Mouse (Mus musculus) left cerebral cortex, postnatal 10 days (tissue): ENCODE results near the gene Zdhhc21. TPM values are rescaled to one million over a fixed set of nuclear protein-coding genes. Genes with fewer than 3 reads are reported as not detected.

Experiments
- DNase-seq, 2 experiments: peaks; one replicate each; pipeline ENCODE4 v3.0.0; 2021 to 2022; ENCODE audit warnings: low spot score in 2 of 2, mixed read lengths in 1 of 2; ENCODE audit errors: extremely low spot score in 1 of 2
- intact Hi-C: fragments of 180-260 bp; cut with DNase I; formaldehyde crosslinking; loops from one replicate; pipeline ENCODE4 v1.15.1; 2025
- total RNA-seq, 2 experiments: library from RNA; stranded (reverse); gene quantifications; 2 replicates each; pipeline ENCODE4 v1.2.3; 2021

The Zdhhc21 gene
- total RNA-seq, 2 experiments from 2014 or later: 57.9 to 62.8 TPM

DNA sequence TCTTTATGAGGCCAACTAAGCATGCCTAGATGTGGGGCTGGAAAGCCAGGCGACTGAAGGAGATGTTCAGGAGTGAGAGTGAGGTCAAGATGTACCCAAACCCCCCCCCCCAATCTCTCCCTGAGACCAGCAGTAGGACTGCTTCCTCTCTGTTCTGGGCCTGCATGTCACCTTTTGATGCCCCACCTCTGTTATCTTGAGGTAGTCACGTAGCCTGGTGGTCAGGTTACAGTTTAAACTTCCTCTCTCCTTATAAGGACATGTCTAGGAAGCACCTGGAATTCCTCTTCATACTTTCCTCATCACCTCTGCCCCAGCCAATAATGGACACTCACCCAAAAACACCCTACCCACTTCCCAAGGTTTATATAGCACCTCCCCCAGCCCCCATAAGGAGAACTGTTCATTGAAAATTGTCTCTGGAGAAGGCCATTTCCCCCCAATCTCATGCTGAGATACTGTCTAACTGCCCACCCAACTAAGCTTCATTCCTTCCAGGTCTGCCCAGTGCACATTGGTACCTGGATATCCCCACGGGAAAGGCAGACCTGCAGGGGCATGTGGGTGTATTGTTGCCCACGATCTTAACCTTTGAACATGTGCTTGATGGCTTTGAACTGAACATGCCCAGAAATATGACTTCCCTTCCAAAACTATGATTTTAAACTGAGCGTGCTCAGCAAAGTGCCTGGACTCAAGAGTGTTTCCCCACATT is 8.1 kb upstream of the Zdhhc21 start:
- intact Hi-C loops: no loop called here
- no peak for DNase-seq

DNA sequence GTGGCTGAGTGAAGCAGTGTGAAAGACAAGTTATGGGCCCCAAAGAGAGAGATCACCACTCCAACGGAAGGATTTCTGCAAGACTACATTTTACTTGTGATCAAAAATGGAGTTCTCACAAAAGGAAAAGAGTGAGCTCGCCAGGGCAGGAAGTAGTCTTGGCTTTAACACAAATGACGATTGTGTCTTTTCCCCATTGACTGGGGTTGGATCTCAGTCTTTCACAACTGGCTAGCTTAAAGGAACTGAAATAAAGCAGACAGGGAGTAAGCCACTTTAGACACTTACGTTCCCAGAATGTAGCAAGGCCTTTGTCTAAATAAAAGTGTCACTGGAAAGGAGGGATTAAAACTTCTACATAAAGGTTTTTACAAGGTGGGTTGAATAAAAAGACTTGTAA is 7.4 kb upstream of the Zdhhc21 start:
- no peak for DNase-seq
- intact Hi-C loops: no loop called here

GRCm38 (mm10) chr4:82864974-82865699 is 5.4 kb upstream of the Zdhhc21 start:
- no peak for DNase-seq
- intact Hi-C loops: no loop called here

- DNase-seq: no peak
- intact Hi-C loops: no loop called here
Observed at GRCm38 (mm10) chr4:82863316-82863715, 3.6 kb upstream of the Zdhhc21 start.

- intact Hi-C loops: no loop called here
Observed at GRCm38 (mm10) chr4:82861451-82861850, 1.7 kb upstream of the Zdhhc21 start.

DNA sequence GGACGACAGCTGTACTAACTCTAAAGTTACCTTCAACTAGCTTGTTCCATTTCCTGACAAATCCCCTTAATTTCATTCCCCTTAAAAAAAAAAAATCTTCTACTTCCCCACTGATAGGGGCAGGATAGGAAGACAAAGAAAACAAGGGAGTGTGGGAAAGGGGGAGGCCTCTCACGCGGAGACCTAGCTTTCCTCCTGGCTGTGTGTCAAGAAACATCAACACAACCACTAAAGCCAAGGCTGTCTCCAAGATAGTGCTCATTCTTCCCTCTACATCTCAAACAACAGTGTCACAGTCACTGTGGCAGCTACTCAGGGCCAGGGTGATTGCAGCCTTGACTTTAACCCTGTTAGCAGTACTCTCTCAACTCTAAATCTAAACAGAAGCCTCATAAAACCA is 808 bp upstream of the Zdhhc21 start:
- intact Hi-C loops: no loop called here
- no peak for DNase-seq

More at GRCm38 (mm10) chr4:82861451-82861850, 1.7 kb upstream of the Zdhhc21 start:
- DNase-seq: no peak

DNA sequence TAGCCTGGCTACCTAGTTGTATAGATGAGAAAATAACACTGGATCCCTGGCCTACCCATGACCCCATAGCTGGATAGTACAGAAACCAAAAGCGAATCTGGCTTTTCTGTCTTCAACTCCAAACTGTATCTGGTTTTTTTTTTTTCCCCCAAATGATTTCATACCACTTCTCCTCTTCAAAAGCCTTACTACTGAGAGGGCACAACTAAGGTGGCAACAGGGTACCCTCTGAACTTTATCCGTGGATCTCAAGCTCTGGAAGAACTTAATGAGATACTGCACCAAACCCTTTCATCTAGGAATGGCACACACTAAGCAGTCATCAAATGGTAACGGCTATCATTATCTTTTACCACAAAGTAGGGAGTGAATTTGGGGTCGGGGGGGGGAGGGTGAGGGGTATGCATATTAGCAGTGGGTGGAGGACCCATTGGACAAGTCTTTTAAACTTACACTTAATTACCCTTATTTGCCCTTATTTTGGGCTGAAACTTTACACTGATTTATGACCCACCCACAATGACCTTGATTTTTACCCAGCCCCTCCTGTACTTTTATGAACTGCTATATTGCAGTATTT is 1.2 kb downstream of the Zdhhc21 start:
- DNase-seq: no peak
- intact Hi-C loops: loop anchor here (5.0 kb wide), 3 partner anchors 59 to 324 kb away; no protein-coding TSS in a partner anchor

DNA sequence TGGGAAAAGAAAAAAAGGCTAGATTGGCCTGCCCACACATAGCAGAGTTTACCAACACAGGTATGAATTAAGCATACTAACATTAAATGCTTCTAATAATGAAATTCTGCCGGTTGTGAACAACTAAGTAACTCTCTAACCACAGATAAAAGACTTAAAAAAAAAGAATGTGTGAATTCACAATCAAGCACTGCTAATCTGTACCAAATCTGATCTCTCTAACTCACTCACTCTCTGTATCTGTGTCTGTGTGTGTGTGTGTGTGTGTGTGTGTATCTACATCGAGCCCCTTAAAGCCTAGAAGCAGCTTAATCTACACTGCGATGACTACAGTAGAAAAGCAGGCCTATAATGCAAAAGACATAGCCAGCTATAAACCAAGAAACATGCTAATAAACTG is 2.8 kb downstream of the Zdhhc21 start:
- no peak for DNase-seq
- intact Hi-C loops: loop anchor here (5.0 kb wide), 3 partner anchors 60 to 325 kb away; no protein-coding TSS in a partner anchor

DNA sequence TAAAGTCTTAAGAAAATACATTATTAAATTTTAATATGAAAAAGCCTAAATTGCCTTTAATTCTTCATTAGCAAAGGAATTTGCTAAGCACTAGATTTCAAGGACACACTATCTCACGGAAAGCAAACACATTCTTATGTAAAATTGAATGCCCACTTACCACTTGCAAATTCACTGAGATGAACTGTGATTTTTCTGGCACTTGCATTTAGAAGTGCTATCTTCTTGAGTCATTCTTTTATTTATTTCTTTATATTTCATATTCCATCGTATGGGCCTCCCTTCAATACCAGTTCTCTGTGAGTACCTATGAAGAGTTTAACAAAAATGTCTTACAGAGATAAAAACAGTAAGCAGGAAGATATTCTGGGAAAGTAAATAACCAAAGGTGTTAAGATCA is 5.9 kb downstream of the Zdhhc21 start:
- intact Hi-C loops: no loop called here
- no peak for DNase-seq

- no peak for DNase-seq
- intact Hi-C loops: no loop called here
Observed at GRCm38 (mm10) chr4:82848552-82849234, 11.1 kb downstream of the Zdhhc21 start.

- intact Hi-C loops: no loop called here
- DNase-seq: no peak
Observed at GRCm38 (mm10) chr4:82837526-82838240, 22.1 kb downstream of the Zdhhc21 start.

GRCm38 (mm10) chr4:82831155-82831554 is 28.6 kb downstream of the Zdhhc21 start:
- intact Hi-C loops: no loop called here
- no peak for DNase-seq

GRCm38 (mm10) chr4:82829429-82829828 is 30.3 kb downstream of the Zdhhc21 start:
- no peak for DNase-seq
- intact Hi-C loops: no loop called here

DNA sequence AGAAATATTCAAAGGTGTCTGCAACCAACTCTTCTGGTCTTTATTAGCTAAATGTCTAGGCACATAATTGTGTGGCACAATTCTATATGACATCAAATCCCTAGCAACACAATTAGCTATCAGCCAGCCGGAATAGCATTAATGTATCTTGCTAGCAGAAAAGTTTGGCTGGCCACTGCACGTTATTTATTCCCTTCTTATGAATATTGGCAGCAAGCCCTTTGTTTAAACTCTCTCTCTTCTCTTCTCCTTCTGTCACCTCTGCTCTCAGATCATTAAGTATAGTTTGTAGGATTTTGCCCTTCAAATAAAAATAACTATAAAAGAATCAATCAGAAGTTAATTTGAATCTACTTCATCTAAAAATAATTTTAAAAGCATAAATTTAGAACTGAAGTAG is 32.8 kb downstream of the Zdhhc21 start:
- intact Hi-C loops: no loop called here

DNA sequence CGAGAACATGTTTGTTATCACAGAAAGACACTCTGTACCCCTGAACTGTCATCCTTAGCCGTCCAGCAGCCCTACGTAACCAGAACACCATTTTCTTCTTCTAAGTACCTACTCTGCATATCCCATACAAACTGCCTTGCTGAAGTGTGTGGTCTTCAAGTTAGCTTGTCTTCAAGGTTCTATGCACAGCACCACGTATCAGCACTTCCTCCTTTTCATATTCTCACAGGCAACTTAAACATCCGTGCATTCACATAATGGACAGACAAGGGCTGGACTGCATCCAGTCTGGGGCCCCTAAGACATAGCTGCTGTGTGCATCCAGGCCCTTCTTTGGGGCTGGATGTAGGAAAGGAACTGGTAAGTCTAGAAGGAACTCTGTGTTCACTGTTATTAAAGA is 41.9 kb downstream of the Zdhhc21 start:
- intact Hi-C loops: no loop called here
- no peak for DNase-seq

More for the DNA sequence above, 32.8 kb downstream of the Zdhhc21 start:
- no peak for DNase-seq

GRCm38 (mm10) chr4:82816351-82816750 is 43.4 kb downstream of the Zdhhc21 start:
- no peak for DNase-seq
- intact Hi-C loops: no loop called here

DNA sequence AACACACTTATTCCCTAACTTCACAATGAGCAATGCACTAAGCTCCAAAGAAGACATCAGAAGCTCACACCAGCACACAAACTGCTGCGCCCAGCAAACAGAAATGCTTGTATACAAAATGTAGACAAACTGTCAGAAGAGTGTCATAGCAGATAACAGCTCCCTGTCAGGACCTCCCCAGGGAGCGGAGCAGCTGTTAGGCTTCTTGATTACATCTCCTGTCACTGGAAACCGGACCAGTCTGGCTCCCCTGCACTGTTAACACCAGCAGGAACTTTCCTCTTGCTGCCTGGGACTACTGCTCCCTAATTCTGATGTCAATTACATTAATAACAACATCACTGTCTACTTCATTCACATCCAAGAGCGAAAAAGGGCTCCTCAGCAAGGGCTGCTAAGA is 44.5 kb downstream of the Zdhhc21 start:
- no peak for DNase-seq
- intact Hi-C loops: no loop called here

- DNase-seq: no peak
- intact Hi-C loops: no loop called here
Observed at GRCm38 (mm10) chr4:82813356-82813755, 46.4 kb downstream of the Zdhhc21 start.

- no peak for DNase-seq
- intact Hi-C loops: loop anchor here (5.0 kb wide), 1 partner anchor 124 kb away; no protein-coding TSS in a partner anchor
Observed at GRCm38 (mm10) chr4:82807811-82808210, 51.9 kb downstream of the Zdhhc21 start.
